Mouse (Mus musculus) WW6 (cell line): Measurements from ENCODE around the gene Rapgef1.

Experiments used
- DNase-seq: peaks from one replicate; pipeline ENCODE4 v3.0.0-alpha.2; 2013; ENCODE audit warnings: low read depth, low spot score

Rapgef1 gene

GRCm38 (mm10) chr2:29672746-29673536 is 53.4 kb downstream of the Rapgef1 start:
- DNase-seq, result no peak

GRCm38 (mm10) chr2:29674087-29674486 is 54.6 kb downstream of the Rapgef1 start:
- no peak for DNase-seq

- no peak for DNase-seq
These were observed 55.0 kb downstream of the Rapgef1 start for GRCm38 (mm10) chr2:29674545-29674944.

DNA sequence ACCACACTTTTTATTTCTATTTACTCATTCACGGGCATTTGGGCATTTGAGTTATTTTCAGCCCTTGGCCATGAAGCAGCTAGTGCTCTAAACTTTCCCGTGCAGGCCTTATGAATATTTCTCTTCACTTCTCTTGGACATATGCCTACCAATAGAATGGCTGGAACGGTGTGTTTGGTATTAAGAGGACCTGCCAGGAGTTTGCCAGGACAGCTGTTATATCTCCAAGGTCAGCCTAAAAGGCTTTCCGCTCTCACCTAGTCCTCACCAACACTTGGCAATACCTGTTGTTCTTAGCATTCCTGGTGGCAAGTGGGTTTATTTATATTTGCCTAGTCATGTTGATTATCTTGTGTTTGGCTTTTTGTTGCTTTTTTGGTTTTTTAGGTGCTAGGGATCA is 56.3 kb downstream of the Rapgef1 start:
- no peak for DNase-seq

DNA sequence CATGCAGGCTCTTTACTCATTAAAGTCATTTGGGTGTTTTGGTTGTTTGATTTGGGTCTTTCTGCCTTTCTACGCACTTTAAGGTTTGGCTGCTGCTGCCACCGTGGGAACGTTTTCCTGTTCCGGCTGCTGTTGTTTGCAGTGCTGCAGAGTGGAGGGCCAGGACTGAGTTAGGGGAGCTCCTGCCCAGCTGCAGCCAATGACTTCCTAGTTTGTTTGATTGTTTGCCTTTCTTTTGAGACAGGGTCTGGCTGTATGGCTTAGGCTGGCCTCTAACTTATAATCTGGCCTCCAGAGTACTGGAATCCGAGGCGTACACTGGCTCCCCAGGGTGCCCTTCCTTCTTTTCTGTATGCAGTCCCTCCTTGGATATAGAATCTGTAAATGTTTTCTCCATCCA is 57.0 kb downstream of the Rapgef1 start:
- DNase-seq, result no peak

DNA sequence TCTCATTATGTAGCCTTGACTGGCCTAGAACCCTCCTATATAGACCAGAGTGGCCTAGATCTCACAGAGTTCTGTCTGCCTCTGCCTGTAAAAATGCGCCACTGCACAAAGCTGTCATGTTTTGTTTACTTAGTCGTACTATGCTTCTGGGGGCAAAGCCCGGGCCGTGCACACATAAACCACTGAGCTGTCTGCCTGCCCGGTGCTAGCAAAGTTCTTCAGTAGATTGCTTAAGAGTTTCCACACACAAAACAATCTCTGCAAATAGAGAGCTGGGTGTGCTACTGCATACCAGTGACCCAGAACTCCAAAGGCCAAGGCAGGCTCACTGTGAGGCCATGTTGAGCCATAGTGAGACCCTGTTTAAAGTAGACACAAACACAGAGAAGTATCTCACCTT is 58.3 kb downstream of the Rapgef1 start:
- DNase-seq, result no peak

GRCm38 (mm10) chr2:29678524-29678923 is 59.0 kb downstream of the Rapgef1 start:
- no peak for DNase-seq

- DNase-seq, result no peak
These were observed 60.4 kb downstream of the Rapgef1 start for GRCm38 (mm10) chr2:29679710-29680584.

GRCm38 (mm10) chr2:29683261-29683999 is 63.9 kb downstream of the Rapgef1 start:
- no peak for DNase-seq

GRCm38 (mm10) chr2:29684498-29684897 is 65.0 kb downstream of the Rapgef1 start:
- no peak for DNase-seq

GRCm38 (mm10) chr2:29689014-29689413 is 69.5 kb downstream of the Rapgef1 start:
- no peak for DNase-seq

GRCm38 (mm10) chr2:29689495-29689894 is 70.0 kb downstream of the Rapgef1 start:
- DNase-seq, result no peak

- no peak for DNase-seq
These were observed 71.5 kb downstream of the Rapgef1 start for GRCm38 (mm10) chr2:29691068-29691467.

DNA sequence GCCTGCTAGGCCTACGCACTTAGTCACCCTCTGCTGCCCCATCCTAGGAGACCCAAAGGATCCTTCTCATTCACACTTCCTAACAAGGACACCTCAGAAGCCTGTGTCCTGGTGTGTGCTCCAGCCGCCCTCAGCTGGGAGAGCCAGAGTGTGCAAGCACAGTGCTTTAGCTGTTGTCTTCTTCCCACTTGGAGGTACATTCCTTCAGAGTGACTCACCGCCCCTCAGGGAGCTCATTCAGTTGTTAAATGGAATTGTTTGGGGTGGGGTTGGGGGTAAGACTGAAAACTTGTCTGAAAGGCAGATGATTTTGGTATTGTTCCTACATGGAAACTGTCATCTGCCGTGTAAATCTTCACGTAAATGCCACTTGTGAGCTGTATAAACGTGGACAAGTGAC is 72.0 kb downstream of the Rapgef1 start:
- no peak for DNase-seq

- no peak for DNase-seq
These were observed 72.7 kb downstream of the Rapgef1 start for GRCm38 (mm10) chr2:29692192-29692591.

DNA sequence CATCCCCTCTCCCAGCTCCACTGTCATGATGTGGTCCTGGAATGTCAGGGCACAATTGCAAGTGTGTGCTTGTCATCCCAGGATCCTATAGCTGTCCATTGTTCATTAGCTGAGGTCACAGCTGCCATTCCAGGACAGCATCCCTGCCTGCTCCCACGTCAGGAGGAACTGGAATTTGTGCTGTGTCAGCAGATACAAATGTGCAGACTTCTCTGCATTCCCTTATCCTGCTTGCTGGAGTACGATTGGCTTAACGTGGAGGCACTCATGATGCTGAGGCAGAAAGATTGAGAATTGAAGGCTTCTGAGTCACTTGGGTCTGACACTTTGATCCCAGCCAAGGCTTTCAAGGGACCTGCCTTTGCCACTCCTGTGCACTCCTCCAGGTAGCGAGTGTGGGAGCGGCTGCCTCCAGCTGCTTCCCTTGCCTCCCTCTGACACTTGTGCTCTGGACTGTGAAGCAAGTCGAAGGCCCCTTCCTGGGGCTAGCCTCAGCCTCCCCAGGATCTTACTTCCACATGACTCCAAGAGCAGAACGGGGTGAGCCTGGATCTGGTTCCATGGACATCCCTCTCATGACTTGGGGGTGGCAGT is 76.8 kb downstream of the Rapgef1 start:
- no peak for DNase-seq

- DNase-seq, result no peak
These were observed 79.1 kb downstream of the Rapgef1 start for GRCm38 (mm10) chr2:29698421-29699290.

DNA sequence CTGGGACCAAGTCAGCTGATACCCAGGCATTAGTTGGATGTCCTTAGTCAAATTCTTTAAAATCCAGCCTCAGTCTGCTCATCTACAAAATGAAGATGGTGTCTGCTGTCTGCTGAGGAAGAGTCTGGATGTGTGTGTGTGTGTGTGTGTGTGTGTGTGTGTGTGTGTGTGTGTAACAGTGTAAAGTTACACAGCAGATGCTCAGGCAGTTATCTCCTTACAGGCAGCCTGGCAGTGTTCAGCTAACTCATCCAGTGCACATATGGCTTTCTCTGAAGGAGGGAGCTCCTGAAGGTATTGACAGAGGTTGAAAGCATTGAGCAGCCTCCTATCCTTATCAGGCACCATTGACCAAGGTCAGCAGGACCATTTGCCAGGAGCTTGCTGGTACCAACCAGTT is 81.4 kb downstream of the Rapgef1 start:
- DNase-seq, result no peak

GRCm38 (mm10) chr2:29701393-29701792 is 81.9 kb downstream of the Rapgef1 start:
- DNase-seq, result no peak

DNA sequence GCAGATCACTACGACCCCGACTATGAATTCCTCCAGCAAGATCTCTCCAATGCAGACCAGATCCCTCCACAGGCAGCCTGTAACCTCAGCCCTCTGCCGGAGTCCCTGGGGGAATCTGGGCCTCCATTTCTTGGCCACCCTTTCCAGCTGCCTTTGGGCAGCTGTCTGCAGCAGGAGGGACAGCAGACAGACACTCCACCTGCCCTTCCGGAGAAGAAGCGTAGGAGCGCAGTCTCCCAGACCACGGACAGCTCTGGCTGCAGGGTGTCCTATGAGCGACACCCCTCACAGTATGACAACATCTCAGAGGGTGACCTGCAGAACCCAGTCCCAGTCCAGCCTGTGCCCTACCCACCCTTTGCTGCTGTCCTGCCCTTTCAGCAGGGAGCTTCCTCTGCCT is 82.7 kb downstream of the Rapgef1 start:
- no peak for DNase-seq
